Mouse (Mus musculus) forebrain, embryonic 12.5 days (tissue): ENCODE data around the gene Ift27. TPM values are rescaled to one million over a fixed set of nuclear protein-coding genes. Genes with fewer than 3 reads are reported as not detected.

Experiments used
- ATAC-seq: fragments of 200-750 bp; cut with Nextera tagmentation; 2 replicates; pipeline ENCODE4 v1.8.0; 2017; ENCODE audit warnings: moderate TSS enrichment; ENCODE audit not compliant: low FRiP score
- H3K27ac ChIP-seq: fragments of 300-500 bp; sonication (generic); 2 replicates; pipeline ENCODE4 v1.5.1; 2016; ENCODE audit warnings: mild to moderate bottlenecking
- H3K27me3 ChIP-seq: fragments of 300-500 bp; sonication (generic); 2 replicates; pipeline ENCODE4 v1.6.1; 2016; ENCODE audit warnings: mild to moderate bottlenecking
- H3K36me3 ChIP-seq: fragments of 300-500 bp; sonication (generic); replicated peaks from 2 replicates; pipeline ENCODE4 v1.6.1; 2016; ENCODE audit warnings: mild to moderate bottlenecking
- H3K4me1 ChIP-seq: fragments of 300-500 bp; sonication (generic); 2 replicates; pipeline ENCODE4 v1.6.1; 2016
- H3K4me2 ChIP-seq: fragments of 300-500 bp; sonication (generic); 2 replicates; pipeline ENCODE4 v1.6.1; 2016; ENCODE audit warnings: mild to moderate bottlenecking, moderate library complexity
- H3K4me3 ChIP-seq: fragments of 300-500 bp; sonication (generic); replicated peaks from 2 replicates; pipeline ENCODE4 v1.5.1; 2016; ENCODE audit warnings: mild to moderate bottlenecking
- H3K9ac ChIP-seq: fragments of 300-500 bp; sonication (generic); 2 replicates; pipeline ENCODE4 v1.6.1; 2016; ENCODE audit warnings: mild to moderate bottlenecking
- H3K9me3 ChIP-seq: fragments of 300-500 bp; sonication (generic); 2 replicates; pipeline ENCODE4 v1.6.1; 2016
- WGBS: fragments of 180-500 bp; shearing (Covaris S2); methylation state at CpG from one replicate; pipeline ENCODE4 v1.1.7; 2016; 5-methylcytosine and 5-hydroxymethylcytosine counted together
- polyA plus RNA-seq: library from polyadenylated mRNA; unstranded; fragments of >200 nt; fragmentation: Nextera tagmentation; extraction: Ambion mirVana; gene quantifications from 2 replicates; pipeline ENCODE4 v1.2.1, GENCODE M21; 2016

Gene Ift27
- polyA plus RNA-seq, 1 experiment from 2014 or later = 127 TPM

DNA sequence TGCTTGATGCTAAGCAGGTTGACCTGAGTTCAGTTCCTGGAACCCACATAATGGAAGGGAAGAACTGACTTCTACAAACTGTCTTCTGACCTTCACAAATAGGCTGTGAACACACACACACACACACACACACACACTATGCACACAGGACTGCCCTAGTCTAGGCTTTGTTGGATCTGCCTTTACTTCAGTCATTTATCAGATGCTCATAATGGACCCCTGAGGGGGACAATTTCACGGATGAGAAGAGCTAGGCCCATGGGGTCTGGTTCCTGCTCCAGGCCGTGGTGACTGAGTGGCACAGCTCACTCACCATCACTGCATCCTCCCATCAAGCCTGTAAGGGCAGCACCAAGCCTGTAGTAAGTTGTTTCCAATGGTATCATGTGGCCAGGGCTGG, 40.5 kb downstream of the Ift27 start:
- Histone ChIP-seq H3K27ac (no peak overlapping the region), H3K9ac (no peak overlapping the region), H3K4me2 (no peak overlapping the region), H3K4me1 (peaks cover 11% of the 10 kb centered on the region; the same call in 1 of the 2 replicates), H3K9me3 (no peaks in the 10 kb centered on the region), H3K36me3 (no peaks in the 10 kb centered on the region), H3K4me3 (no peak overlapping the region), H3K27me3 (peaks cover 6% of the 10 kb centered on the region; the same call in 1 of the 2 replicates)
- no peak for ATAC-seq
- WGBS = 43% methylated on average over 2 of the region's 2 CpGs

DNA sequence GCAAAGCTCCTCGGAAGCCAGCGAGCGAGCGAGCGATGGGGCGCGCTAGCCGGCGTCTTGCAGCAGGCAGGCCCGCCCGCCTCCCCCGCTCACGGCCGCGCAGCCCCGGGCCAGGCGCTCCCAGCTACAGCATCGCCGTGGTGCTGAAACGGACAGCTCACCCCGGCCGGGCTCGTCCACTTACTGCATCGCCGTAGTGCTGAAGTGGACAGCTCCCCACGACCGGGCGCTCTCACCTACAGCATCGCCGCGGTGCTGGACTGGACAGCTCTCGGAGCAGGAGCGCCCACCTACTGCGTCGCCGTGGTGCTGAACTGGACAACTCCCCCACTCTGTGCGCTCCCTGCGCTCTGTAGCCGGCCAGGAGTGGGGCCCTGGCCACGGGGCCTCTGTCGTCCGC, 54.2 kb downstream of the Ift27 start, which contains the start of gene Cacng2:
Gene Cacng2 (minus strand): TSS at position 325 of the 400 bp plus-strand sequence.
- Histone ChIP-seq H3K4me1 (peaks cover 20% of the 10 kb centered on the region), H3K36me3 (no peaks in the 10 kb centered on the region), H3K4me2 (peak within 1 kb of the TSS; percentile 63), H3K9ac (peak within 1 kb of the TSS; percentile 53), H3K9me3 (no peaks in the 10 kb centered on the region), H3K4me3 (peak within 1 kb of the TSS; percentile 46), H3K27ac (peak within 1 kb of the TSS; percentile 54), H3K27me3 (peaks cover 46% of the 10 kb centered on the region)
- 0% methylated on average over 35 of the region's 42 CpGs for WGBS
- peak; percentile 90 for ATAC-seq

DNA sequence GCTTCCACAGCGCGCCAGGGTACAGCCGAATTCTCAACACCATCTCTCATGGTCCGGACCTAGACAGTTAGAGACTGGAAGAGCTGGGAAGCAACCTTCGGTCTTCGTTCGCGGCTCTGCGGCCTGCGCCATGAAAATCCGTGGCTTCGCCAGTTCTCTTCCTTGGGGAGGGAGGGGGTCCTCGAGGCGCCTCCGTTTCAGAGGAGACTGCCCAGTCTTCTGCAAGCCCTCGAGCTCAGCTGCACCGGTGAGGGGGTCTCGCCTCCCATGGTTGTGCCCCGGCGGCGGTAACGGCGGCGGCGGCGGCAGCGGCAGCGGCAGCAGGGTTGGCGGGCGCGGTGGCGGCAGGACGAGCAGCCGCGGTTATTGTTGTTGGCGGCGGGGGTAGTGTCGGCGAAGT, 54.7 kb downstream of the Ift27 start:
- Histone ChIP-seq H3K27me3 (peaks cover 46% of the 10 kb centered on the region), H3K9me3 (no peaks in the 10 kb centered on the region), H3K4me2 (peak overlapping the region; percentile 63), H3K9ac (peak overlapping the region; percentile 53), H3K27ac (peak overlapping the region; percentile 54), H3K4me1 (peaks cover 20% of the 10 kb centered on the region), H3K36me3 (no peaks in the 10 kb centered on the region), H3K4me3 (peak overlapping the region; percentile 46)
- 2% methylated on average over 39 of the region's 39 CpGs for WGBS
- ATAC-seq = peak; percentile 67

DNA sequence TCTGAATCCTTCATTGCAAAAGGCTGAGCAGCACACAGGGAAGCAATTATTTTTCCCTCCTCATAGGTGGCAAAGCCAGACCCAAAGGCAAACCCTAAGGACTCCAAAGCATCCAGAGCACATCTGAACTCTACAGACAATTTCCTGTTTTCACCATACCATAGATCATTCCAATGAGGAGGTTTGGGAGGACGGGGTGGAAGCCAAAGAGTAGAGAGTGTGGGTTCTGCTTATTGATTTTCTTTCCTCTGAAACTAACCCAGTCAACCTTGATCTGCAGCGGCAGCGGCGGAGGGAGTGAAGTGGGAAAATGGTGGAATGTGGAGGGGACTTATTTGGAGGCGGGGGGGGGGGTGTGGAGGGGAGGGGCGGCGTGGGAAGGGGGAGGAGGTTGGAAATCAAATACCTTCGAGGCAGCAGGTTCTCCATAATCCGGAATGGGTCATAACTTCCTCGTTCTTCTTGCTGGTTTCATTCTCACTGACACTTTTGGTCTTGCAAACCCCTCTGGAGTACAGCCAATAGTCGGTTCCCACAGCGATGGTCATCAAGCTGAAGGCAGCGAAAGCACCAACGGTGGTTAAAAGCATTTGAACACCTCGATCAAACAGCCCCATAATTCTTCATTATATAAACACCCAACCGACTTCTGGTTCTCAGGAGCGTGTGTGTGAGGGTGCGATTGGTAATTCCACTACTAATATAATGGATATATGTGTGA, 55.5 kb downstream of the Ift27 start:
- ATAC-seq = no peak
- Histone ChIP-seq H3K36me3 (no peaks in the 10 kb centered on the region), H3K9me3 (no peaks in the 10 kb centered on the region), H3K4me3 (peak overlapping the region; percentile 7; the same call in 1 of the 2 replicates), H3K27me3 (peaks cover 50% of the 10 kb centered on the region), H3K27ac (no peak overlapping the region), H3K4me2 (peak overlapping the region; percentile 63), H3K9ac (no peak overlapping the region), H3K4me1 (peaks cover 20% of the 10 kb centered on the region)
- 60% methylated on average over 18 of the region's 18 CpGs for WGBS

DNA sequence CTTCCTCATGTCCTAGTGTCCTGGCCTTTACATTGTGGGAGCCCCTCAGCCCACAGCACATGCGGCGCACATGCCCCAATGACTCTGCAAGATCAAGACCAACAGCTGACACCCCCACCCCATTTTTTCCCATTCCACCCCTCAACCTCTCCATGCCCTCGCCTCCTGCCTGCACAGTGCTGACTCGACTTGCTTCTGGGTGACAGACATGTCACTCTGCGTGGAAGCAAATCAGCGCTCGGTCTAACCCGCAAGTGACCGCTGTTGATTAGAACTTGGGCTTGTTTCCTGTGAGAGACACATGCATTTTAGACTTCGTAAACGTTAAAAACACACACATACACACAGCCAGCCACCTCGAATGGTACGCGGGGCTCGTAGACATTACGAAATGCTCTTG, 56.2 kb downstream of the Ift27 start:
- Histone ChIP-seq H3K27ac (no peak overlapping the region), H3K36me3 (no peaks in the 10 kb centered on the region), H3K9ac (no peak overlapping the region), H3K27me3 (peaks cover 50% of the 10 kb centered on the region), H3K4me2 (peak overlapping the region; percentile 63), H3K4me3 (no peak overlapping the region; the same call in 1 of the 2 replicates), H3K4me1 (peaks cover 20% of the 10 kb centered on the region), H3K9me3 (no peaks in the 10 kb centered on the region)
- 85% methylated on average over 16 of the region's 16 CpGs for WGBS
- ATAC-seq = no peak

DNA sequence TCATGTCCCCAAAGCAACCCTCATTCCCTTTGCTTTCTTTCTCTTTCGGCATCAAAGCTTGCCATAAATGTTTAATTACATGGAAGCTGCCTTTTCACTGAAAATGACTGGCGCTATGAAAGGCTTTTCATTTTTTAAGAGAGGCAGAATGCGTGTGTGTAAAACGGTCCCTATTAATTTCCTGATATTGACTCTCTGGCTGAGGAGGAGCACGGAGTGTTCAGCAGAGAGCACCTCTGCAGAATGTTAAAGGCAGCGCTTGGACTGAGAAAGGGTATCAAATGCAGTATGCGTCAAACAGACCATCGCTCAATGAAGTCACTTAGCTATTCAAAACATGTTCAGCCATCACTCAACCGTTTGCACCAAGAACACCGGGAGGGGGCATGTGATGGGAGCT, 57.0 kb downstream of the Ift27 start:
- no peak for ATAC-seq
- peak overlapping the region; percentile 4; the same call in 1 of the 2 replicates for H3K4me3 ChIP-seq
- no peak overlapping the region for H3K27ac ChIP-seq

DNA sequence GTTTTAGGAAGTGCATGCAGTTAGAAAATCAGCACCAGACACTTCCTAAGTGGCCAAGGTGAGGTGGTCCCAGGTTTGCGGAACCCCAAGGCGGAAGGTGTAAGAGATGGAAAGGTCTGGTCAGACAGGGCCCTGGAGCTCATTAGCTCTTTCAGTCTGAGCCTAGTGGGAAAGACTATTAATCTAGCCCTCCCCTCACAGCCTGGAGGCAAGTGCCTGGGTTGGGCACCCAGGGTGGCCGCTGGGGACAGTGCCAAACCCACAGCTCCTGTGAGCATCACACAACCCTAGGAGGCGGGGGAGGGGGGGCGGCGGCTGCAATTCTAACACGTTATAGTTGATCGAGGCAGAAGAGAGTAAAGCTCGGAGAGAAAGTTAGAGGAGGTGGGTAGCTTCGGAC, 57.7 kb downstream of the Ift27 start:
- no peak overlapping the region for H3K4me3 ChIP-seq
- peak overlapping the region; percentile 9; the same call in 1 of the 2 replicates for H3K4me2 ChIP-seq
- no peak for ATAC-seq
- H3K36me3 ChIP-seq = no peaks in the 10 kb centered on the region
- H3K27me3 ChIP-seq = peaks cover 39% of the 10 kb centered on the region
- WGBS = 69% methylated on average over 10 of the region's 10 CpGs
- no peaks in the 10 kb centered on the region for H3K9me3 ChIP-seq
- no peak overlapping the region for H3K27ac ChIP-seq
- H3K9ac ChIP-seq = no peak overlapping the region
- peaks cover 20% of the 10 kb centered on the region for H3K4me1 ChIP-seq

More for the DNA sequence above, 57.0 kb downstream of the Ift27 start:
- Histone ChIP-seq H3K9me3 (no peaks in the 10 kb centered on the region), H3K36me3 (no peaks in the 10 kb centered on the region), H3K9ac (no peak overlapping the region), H3K4me2 (peak overlapping the region; percentile 63), H3K27me3 (peaks cover 46% of the 10 kb centered on the region), H3K4me1 (peaks cover 20% of the 10 kb centered on the region)
- 51% methylated on average over 10 of the region's 10 CpGs for WGBS

Other genes with a start within 250 kb of the Ift27 start
- 203 and 210 TPM in 2 replicates for gene Txn2, start 245.1 kb downstream of the Ift27 start, polyA plus RNA-seq
- 7.5 and 8.3 TPM in 2 replicates for gene Foxred2, start 217.4 kb downstream of the Ift27 start, polyA plus RNA-seq
- 219 and 234 TPM in 2 replicates for gene Eif3d, start 203.3 kb downstream of the Ift27 start, polyA plus RNA-seq
- 2.2 and 2.5 TPM in 2 replicates for gene Cacng2, start 54.1 kb downstream of the Ift27 start, polyA plus RNA-seq
- not detected in 2 replicates for gene Pvalb, start 32.3 kb upstream of the Ift27 start, polyA plus RNA-seq
- gene Ncf4, start 70.7 kb upstream of the Ift27 start, polyA plus RNA-seq = 2.6 and 3.2 TPM in 2 replicates
- 0.10 and 0.20 TPM in 2 replicates for gene Csf2rb2, start 131.6 kb upstream of the Ift27 start, polyA plus RNA-seq
- 0.90 and 0.91 TPM in 2 replicates for gene Csf2rb, start 151.6 kb upstream of the Ift27 start, polyA plus RNA-seq
- gene Tex33, start 221.8 kb upstream of the Ift27 start, polyA plus RNA-seq = not detected in 2 replicates
- gene Tst, start 231.8 kb upstream of the Ift27 start, polyA plus RNA-seq = 10.1 and 10.3 TPM in 2 replicates
- 1.7 and 2.8 TPM in 2 replicates for gene Mpst, start 232.3 kb upstream of the Ift27 start, polyA plus RNA-seq